Mouse (Mus musculus): ENCODE measurements around the gene Dytn.

Gene Dytn

GRCm38 (mm10) chr1:63579153-63579552 lies 107.6 kb downstream of the Dytn start:
- no peak for DNase-seq (ENCODE audit: low spot score)

- DNase-seq (ENCODE audit: low spot score), result no peak
Measured at GRCm38 (mm10) chr1:63576803-63577202, 109.9 kb downstream of the Dytn start.

GRCm38 (mm10) chr1:63573864-63574611 lies 112.7 kb downstream of the Dytn start:
- no peak for DNase-seq (ENCODE audit: low spot score)

- DNase-seq (ENCODE audit: low spot score), result no peak
Measured at GRCm38 (mm10) chr1:63573432-63573831, 113.3 kb downstream of the Dytn start.

All from yolk sac, embryonic 10.5 days (tissue).